Mouse (Mus musculus): Measurements from ENCODE around the gene Cyb5r3. TPM values are rescaled to one million over a fixed set of nuclear protein-coding genes. Genes with fewer than 3 reads are reported as not detected.

Cyb5r3 gene
- 707 TPM for polyA plus RNA-seq (2012; fragmentation: generic; extraction: Trizol)

- H3K36me3 ChIP-seq (ENCODE audit: control insufficient read depth, insufficient read depth) = no peaks in the 10 kb centered on the region
- peak within 1 kb of the TSS; percentile 70 for H3ac ChIP-seq (ENCODE audit: control insufficient read depth, insufficient read length)
- TF ChIP-seq TCF12 (IDR thresholded peaks at IDR 0.05; ENCODE audit: insufficient read depth, poor library complexity, severe bottlenecking) = no peak
- peak; percentile 4 for TF ChIP-seq POLR2AphosphoS2 (IDR thresholded peaks at IDR 0.05; ENCODE audit: insufficient read length, low read depth)
- peak within 1 kb of the TSS; percentile 70 for H3K4me3 ChIP-seq
- H3K4me2 ChIP-seq (ENCODE audit: low read depth) = peak within 1 kb of the TSS; percentile 99
- H3K79me2 ChIP-seq (ENCODE audit: control insufficient read depth, insufficient read depth) = peaks cover 40% of the 10 kb centered on the region
- no peaks in the 10 kb centered on the region for H3K27me3 ChIP-seq (ENCODE audit: control insufficient read depth, insufficient read depth, insufficient read length)
Observed at GRCm38 (mm10) chr15:83172492-83173429, at the start of gene Cyb5r3. Gene Cyb5r3, minus strand, starts transcription at chr15:83172592.

GRCm38 (mm10) chr15:83221721-83222120 lies 49.3 kb upstream of the Cyb5r3 start:
- Histone ChIP-seq H3K4me3 (no peak overlapping the region), H3K79me2 (ENCODE audit: control insufficient read depth, insufficient read depth) (no peaks in the 10 kb centered on the region), H3K4me2 (ENCODE audit: low read depth) (no peak overlapping the region), H3ac (ENCODE audit: control insufficient read depth, insufficient read length) (no peak overlapping the region), H3K36me3 (ENCODE audit: control insufficient read depth, insufficient read depth) (no peaks in the 10 kb centered on the region), H3K27me3 (ENCODE audit: control insufficient read depth, insufficient read depth, insufficient read length) (no peaks in the 10 kb centered on the region)
- TF ChIP-seq SRF (IDR thresholded peaks at IDR 0.05; ENCODE audit: control insufficient read depth, insufficient read length, low read depth) (no peak), POLR2AphosphoS2 (IDR thresholded peaks at IDR 0.05; ENCODE audit: insufficient read length, low read depth) (no peak), TCF12 (IDR thresholded peaks at IDR 0.05; ENCODE audit: insufficient read depth, poor library complexity, severe bottlenecking) (no peak), MYOD1 (IDR thresholded peaks at IDR 0.05; ENCODE audit: control insufficient read depth in 1 of 3, insufficient read length in 2 of 3, low read depth in 2 of 3) (no peak), E2F4 (IDR thresholded peaks at IDR 0.05; ENCODE audit: insufficient read depth) (no peak), POLR2A (IDR thresholded peaks at IDR 0.05; ENCODE audit: insufficient read length, low read depth) (no peak), USF1 (IDR thresholded peaks at IDR 0.05; ENCODE audit: low read depth) (no peak), REST (IDR thresholded peaks at IDR 0.05; ENCODE audit: insufficient read depth, insufficient read length) (no peak), CEBPB (IDR thresholded peaks at IDR 0.05; ENCODE audit: insufficient read depth, poor library complexity, severe bottlenecking) (no peak), MAX (IDR thresholded peaks at IDR 0.05; ENCODE audit: low read depth) (no peak), MYOG (IDR thresholded peaks at IDR 0.05; ENCODE audit: control insufficient read depth in 1 of 3, insufficient read depth in 1 of 3, insufficient read length in 2 of 3, low read depth in 2 of 3) (no peak), TCF3 (IDR thresholded peaks at IDR 0.05; ENCODE audit: insufficient read length, low read depth) (no peak)

GRCm38 (mm10) chr15:83220368-83221013 lies 48.1 kb upstream of the Cyb5r3 start:
- Histone ChIP-seq H3K36me3 (ENCODE audit: control insufficient read depth, insufficient read depth) (no peaks in the 10 kb centered on the region), H3K27me3 (ENCODE audit: control insufficient read depth, insufficient read depth, insufficient read length) (no peaks in the 10 kb centered on the region), H3K4me3 (no peak overlapping the region), H3ac (ENCODE audit: control insufficient read depth, insufficient read length) (no peak overlapping the region), H3K79me2 (ENCODE audit: control insufficient read depth, insufficient read depth) (no peaks in the 10 kb centered on the region), H3K4me2 (ENCODE audit: low read depth) (no peak overlapping the region)
- TF ChIP-seq MAX (IDR thresholded peaks at IDR 0.05; ENCODE audit: low read depth) (no peak), E2F4 (IDR thresholded peaks at IDR 0.05; ENCODE audit: insufficient read depth) (no peak), MYOG (IDR thresholded peaks at IDR 0.05; ENCODE audit: control insufficient read depth in 1 of 3, insufficient read depth in 1 of 3, insufficient read length in 2 of 3, low read depth in 2 of 3) (no peak), POLR2A (IDR thresholded peaks at IDR 0.05; ENCODE audit: insufficient read length, low read depth) (no peak), TCF3 (IDR thresholded peaks at IDR 0.05; ENCODE audit: insufficient read length, low read depth) (no peak), TCF12 (IDR thresholded peaks at IDR 0.05; ENCODE audit: insufficient read depth, poor library complexity, severe bottlenecking) (no peak), MYOD1 (IDR thresholded peaks at IDR 0.05; ENCODE audit: control insufficient read depth in 1 of 3, insufficient read length in 2 of 3, low read depth in 2 of 3) (no peak), REST (IDR thresholded peaks at IDR 0.05; ENCODE audit: insufficient read depth, insufficient read length) (no peak), CEBPB (IDR thresholded peaks at IDR 0.05; ENCODE audit: insufficient read depth, poor library complexity, severe bottlenecking) (no peak), USF1 (IDR thresholded peaks at IDR 0.05; ENCODE audit: low read depth) (no peak), POLR2AphosphoS2 (IDR thresholded peaks at IDR 0.05; ENCODE audit: insufficient read length, low read depth) (no peak), SRF (IDR thresholded peaks at IDR 0.05; ENCODE audit: control insufficient read depth, insufficient read length, low read depth) (no peak)

- TF ChIP-seq MYOD1 (IDR thresholded peaks at IDR 0.05; ENCODE audit: control insufficient read depth in 1 of 3, insufficient read length in 2 of 3, low read depth in 2 of 3) = peak; percentile 35 to 63 (median 55)
- no peak for TF ChIP-seq TCF3 (IDR thresholded peaks at IDR 0.05; ENCODE audit: insufficient read length, low read depth)
- no peak for TF ChIP-seq SRF (IDR thresholded peaks at IDR 0.05; ENCODE audit: control insufficient read depth, insufficient read length, low read depth)
- TF ChIP-seq TCF12 (IDR thresholded peaks at IDR 0.05; ENCODE audit: insufficient read depth, poor library complexity, severe bottlenecking) = peak; percentile 90
- no peak for TF ChIP-seq E2F4 (IDR thresholded peaks at IDR 0.05; ENCODE audit: insufficient read depth)
- TF ChIP-seq MAX (IDR thresholded peaks at IDR 0.05; ENCODE audit: low read depth) = peak; percentile 65
- peak in 1 of 3 experiments; percentile 70 for TF ChIP-seq MYOG (IDR thresholded peaks at IDR 0.05; ENCODE audit: control insufficient read depth in 1 of 3, insufficient read depth in 1 of 3, insufficient read length in 2 of 3, low read depth in 2 of 3)
- TF ChIP-seq REST (IDR thresholded peaks at IDR 0.05; ENCODE audit: insufficient read depth, insufficient read length) = no peak
- peak; percentile 43 for TF ChIP-seq CEBPB (IDR thresholded peaks at IDR 0.05; ENCODE audit: insufficient read depth, poor library complexity, severe bottlenecking)
- TF ChIP-seq POLR2AphosphoS2 (IDR thresholded peaks at IDR 0.05; ENCODE audit: insufficient read length, low read depth) = no peak
- TF ChIP-seq POLR2A (IDR thresholded peaks at IDR 0.05; ENCODE audit: insufficient read length, low read depth) = no peak
- peak; percentile 64 for TF ChIP-seq USF1 (IDR thresholded peaks at IDR 0.05; ENCODE audit: low read depth)
Observed at GRCm38 (mm10) chr15:83215322-83216216, 43.2 kb upstream of the Cyb5r3 start.

More at GRCm38 (mm10) chr15:83215322-83216216, 43.2 kb upstream of the Cyb5r3 start:
- Histone ChIP-seq H3K4me3 (no peak overlapping the region), H3K79me2 (ENCODE audit: control insufficient read depth, insufficient read depth) (no peaks in the 10 kb centered on the region), H3K27me3 (ENCODE audit: control insufficient read depth, insufficient read depth, insufficient read length) (no peaks in the 10 kb centered on the region), H3K4me2 (ENCODE audit: low read depth) (peak overlapping the region; percentile 88), H3K36me3 (ENCODE audit: control insufficient read depth, insufficient read depth) (no peaks in the 10 kb centered on the region), H3ac (ENCODE audit: control insufficient read depth, insufficient read length) (no peak overlapping the region)
